In the genomic region with DNA sequence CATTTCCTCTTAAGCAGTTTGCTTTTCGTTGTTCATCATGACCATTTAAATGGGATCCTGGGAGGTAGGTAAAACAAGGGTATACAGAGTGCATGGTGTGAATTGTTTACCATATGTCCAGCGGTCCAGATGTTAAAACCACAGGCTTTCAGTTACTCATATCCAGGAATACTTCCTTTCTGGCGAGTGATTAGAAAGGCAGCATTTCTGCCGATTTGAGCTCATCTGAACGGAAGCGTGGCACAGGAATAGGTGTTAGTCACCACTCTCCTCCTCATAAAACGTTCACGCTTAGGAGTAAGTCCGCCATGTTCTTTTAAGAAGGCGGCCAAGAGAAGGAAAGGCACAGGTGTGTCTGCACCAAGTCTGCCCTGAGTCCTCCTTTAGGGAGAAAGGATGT, we compare ENCODE assay signal across 11 mouse cellular contexts. TPM values are rescaled to one million over a fixed set of nuclear protein-coding genes. Genes with fewer than 3 reads are reported as not detected.
DNase-seq lines count a peak whose midpoint lies in the region; ATAC-seq and TF ChIP-seq lines count a peak whose summit lies in the region.
"Had no signal": no experiment of that assay in that cellular context is flagged by ENCODE, and none has a peak within 500 bp of the region (broad histone marks: within the 10 kb centered on the region; RNA-seq: fewer than 3 reads in every experiment).

No protein-coding gene starts in this region.

- no peak for DNase-seq in heart, embryonic 10.5 days (ENCODE audit: low spot score)
- peak; percentile 67 for DNase-seq in midbrain, embryonic 11.5 days (ENCODE audit: low spot score, missing footprints)
- no peak for DNase-seq in kidney, postnatal 36 days
- DNase-seq in thymus, adult 2 months, result no peak
- DNase-seq: cerebellum, postnatal 36 days; kidney, postnatal 4 days had no signal

- ATAC-seq in heart, embryonic 13.5 days (ENCODE audit: extremely low read depth, insufficient number of reproducible peaks, low FRiP score, low TSS enrichment), result no peak
- ATAC-seq in midbrain, embryonic 11.5 days (ENCODE audit: low FRiP score), result no peak
- no peak for ATAC-seq in midbrain, embryonic 16.5 days
- ATAC-seq in embryonic facial prominence, embryonic 15.5 days (ENCODE audit: insufficient number of reproducible peaks, low FRiP score, low TSS enrichment, low read depth), result no peak

- H3K79me2 ChIP-seq in myocyte (ENCODE audit: control insufficient read depth, insufficient read depth), result peaks cover 28% of the 10 kb centered on the region

- no peak overlapping the region for H3ac ChIP-seq in myocyte (ENCODE audit: control insufficient read depth, insufficient read length)

- no peak for TF ChIP-seq POLR2A in myocyte (IDR thresholded peaks at IDR 0.05; ENCODE audit: insufficient read length, low read depth)
- TF ChIP-seq POLR2A in thymus, adult 2 months (IDR thresholded peaks at IDR 0.05; ENCODE audit: control insufficient read depth, extremely low read depth, insufficient read depth, low read length, poor library complexity), result no peak

- no peak overlapping the region for H3K4me3 ChIP-seq in heart, embryonic 13.5 days
- H3K4me3 ChIP-seq in heart, embryonic 10.5 days, result no peak overlapping the region
- H3K4me3 ChIP-seq in midbrain, embryonic 11.5 days (ENCODE audit: low read depth, low read length), result no peak overlapping the region
- no peak overlapping the region for H3K4me3 ChIP-seq in midbrain, embryonic 16.5 days (ENCODE audit: low read depth, low read length)
- H3K4me3 ChIP-seq in embryonic facial prominence, embryonic 15.5 days (replicated peaks), result no peak overlapping the region
- no peak overlapping the region for H3K4me3 ChIP-seq in myocyte
- H3K4me3 ChIP-seq in thymus, adult 2 months (ENCODE audit: control insufficient read depth, insufficient read depth, low read length), result no peak overlapping the region

- no peaks in the 10 kb centered on the region for H3K9me3 ChIP-seq in heart, embryonic 13.5 days
- no peaks in the 10 kb centered on the region for H3K9me3 ChIP-seq in heart, embryonic 10.5 days
- no peaks in the 10 kb centered on the region for H3K9me3 ChIP-seq in midbrain, embryonic 11.5 days (ENCODE audit: control insufficient read depth, low read length)
- no peaks in the 10 kb centered on the region for H3K9me3 ChIP-seq in midbrain, embryonic 16.5 days (replicated peaks; ENCODE audit: control insufficient read depth, low read length, poor library complexity, severe bottlenecking)
- no peaks in the 10 kb centered on the region for H3K9me3 ChIP-seq in embryonic facial prominence, embryonic 15.5 days (replicated peaks)
- H3K9me3 ChIP-seq: megakaryocyte, embryonic 14.5 days had no signal

- 72% methylated on average over 10 of the region's 10 CpGs for WGBS in heart, embryonic 13.5 days
- WGBS in heart, embryonic 10.5 days, result 87% methylated on average over 10 of the region's 10 CpGs
- WGBS in midbrain, embryonic 11.5 days, result 93% methylated on average over 10 of the region's 10 CpGs
- 88% methylated on average over 10 of the region's 10 CpGs for WGBS in midbrain, embryonic 16.5 days
- WGBS in embryonic facial prominence, embryonic 15.5 days, result 83% methylated on average over 10 of the region's 10 CpGs
- WGBS in thymus, adult 2 months, result 57% methylated on average over 10 of the region's 10 CpGs

- peaks cover 26% of the 10 kb centered on the region for H3K4me1 ChIP-seq in heart, embryonic 13.5 days
- peaks cover 7% of the 10 kb centered on the region for H3K4me1 ChIP-seq in heart, embryonic 10.5 days
- peaks cover 17% of the 10 kb centered on the region for H3K4me1 ChIP-seq in midbrain, embryonic 11.5 days (ENCODE audit: control insufficient read depth, insufficient read depth, low read length)
- peaks cover 18% of the 10 kb centered on the region for H3K4me1 ChIP-seq in midbrain, embryonic 16.5 days (ENCODE audit: control insufficient read depth, insufficient read depth, low read length)
- peaks cover 18% of the 10 kb centered on the region for H3K4me1 ChIP-seq in embryonic facial prominence, embryonic 15.5 days
- peaks cover 7% of the 10 kb centered on the region for H3K4me1 ChIP-seq in thymus, adult 2 months (replicated peaks; ENCODE audit: control insufficient read depth, insufficient read depth, low read length)

- peak overlapping the region; percentile 99 for H3K9ac ChIP-seq in heart, embryonic 13.5 days
- H3K9ac ChIP-seq in midbrain, embryonic 11.5 days (ENCODE audit: low read length), result no peak overlapping the region
- H3K9ac ChIP-seq in midbrain, embryonic 16.5 days (ENCODE audit: low read depth, low read length), result no peak overlapping the region
- no peak overlapping the region for H3K9ac ChIP-seq in embryonic facial prominence, embryonic 15.5 days

- H3K36me3 ChIP-seq in heart, embryonic 13.5 days, result peaks cover 44% of the 10 kb centered on the region
- peaks cover 45% of the 10 kb centered on the region for H3K36me3 ChIP-seq in heart, embryonic 10.5 days
- H3K36me3 ChIP-seq in midbrain, embryonic 11.5 days (ENCODE audit: control insufficient read depth, insufficient read depth, low read length), result peaks cover 6% of the 10 kb centered on the region; the same call in 1 of the 2 replicates
- peaks cover 11% of the 10 kb centered on the region for H3K36me3 ChIP-seq in midbrain, embryonic 16.5 days (ENCODE audit: control insufficient read depth, insufficient read depth, low read length)
- peaks cover 31% of the 10 kb centered on the region for H3K36me3 ChIP-seq in embryonic facial prominence, embryonic 15.5 days
- peaks cover 6% of the 10 kb centered on the region for H3K36me3 ChIP-seq in myocyte (ENCODE audit: control insufficient read depth, insufficient read depth)
- peaks cover 23% of the 10 kb centered on the region for H3K36me3 ChIP-seq in thymus, adult 2 months (ENCODE audit: control insufficient read depth, insufficient read depth, low read length)

- TF ChIP-seq CTCF in thymus, adult 2 months (IDR thresholded peaks at IDR 0.05; ENCODE audit: borderline replicate concordance, control insufficient read depth, extremely low read depth, insufficient read depth, low read length, poor library complexity), result no peak

- H3K4me2 ChIP-seq in heart, embryonic 13.5 days, result peak overlapping the region; percentile 80
- no peak overlapping the region for H3K4me2 ChIP-seq in midbrain, embryonic 11.5 days
- H3K4me2 ChIP-seq in midbrain, embryonic 16.5 days (ENCODE audit: low read length), result no peak overlapping the region
- peak overlapping the region; percentile 72; the same call in 1 of the 2 replicates for H3K4me2 ChIP-seq in embryonic facial prominence, embryonic 15.5 days (replicated peaks)
- peak overlapping the region; percentile 94 for H3K4me2 ChIP-seq in myocyte (ENCODE audit: low read depth)

- H3K27ac ChIP-seq in heart, embryonic 13.5 days (replicated peaks), result no peak overlapping the region
- H3K27ac ChIP-seq in heart, embryonic 10.5 days, result no peak overlapping the region
- H3K27ac ChIP-seq in midbrain, embryonic 11.5 days (ENCODE audit: low read depth, low read length), result no peak overlapping the region
- H3K27ac ChIP-seq in midbrain, embryonic 16.5 days (ENCODE audit: low read length), result no peak overlapping the region
- H3K27ac ChIP-seq in embryonic facial prominence, embryonic 15.5 days (replicated peaks), result no peak overlapping the region
- H3K27ac ChIP-seq in thymus, adult 2 months (ENCODE audit: control insufficient read depth, insufficient read depth, low read length), result no peak overlapping the region

- H3K27me3 ChIP-seq in heart, embryonic 13.5 days (replicated peaks), result no peaks in the 10 kb centered on the region
- H3K27me3 ChIP-seq in heart, embryonic 10.5 days (ENCODE audit: insufficient read depth, poor library complexity, severe bottlenecking), result no peaks in the 10 kb centered on the region
- H3K27me3 ChIP-seq in midbrain, embryonic 11.5 days (ENCODE audit: control insufficient read depth, insufficient read depth, low read length), result no peaks in the 10 kb centered on the region
- H3K27me3 ChIP-seq in midbrain, embryonic 16.5 days (ENCODE audit: control insufficient read depth, insufficient read depth, low read depth, low read length), result no peaks in the 10 kb centered on the region
- H3K27me3 ChIP-seq in embryonic facial prominence, embryonic 15.5 days, result no peaks in the 10 kb centered on the region
- H3K27me3 ChIP-seq in myocyte (ENCODE audit: control insufficient read depth, insufficient read depth, insufficient read length), result no peaks in the 10 kb centered on the region
- no peaks in the 10 kb centered on the region for H3K27me3 ChIP-seq in thymus, adult 2 months (ENCODE audit: control insufficient read depth, insufficient read depth, low read length)
- H3K27me3 ChIP-seq: megakaryocyte, embryonic 14.5 days had no signal

TF ChIP-seq in myocyte, 11 proteins besides CTCF, POLR2A, EP300 and RAD21 (continues in another document):
- no peak for TF ChIP-seq MYOD1 (IDR thresholded peaks at IDR 0.05; ENCODE audit: control insufficient read depth in 1 of 3, insufficient read length in 2 of 3, low read depth in 2 of 3)
- TF ChIP-seq E2F4 (IDR thresholded peaks at IDR 0.05; ENCODE audit: insufficient read depth), result no peak
- TF ChIP-seq USF1 (IDR thresholded peaks at IDR 0.05; ENCODE audit: low read depth), result no peak
- TF ChIP-seq TCF12 (IDR thresholded peaks at IDR 0.05; ENCODE audit: insufficient read depth, poor library complexity, severe bottlenecking), result no peak
- no peak for TF ChIP-seq CEBPB (IDR thresholded peaks at IDR 0.05; ENCODE audit: insufficient read depth, poor library complexity, severe bottlenecking)
- no peak for TF ChIP-seq TCF3 (IDR thresholded peaks at IDR 0.05; ENCODE audit: insufficient read length, low read depth)
- TF ChIP-seq MAX (IDR thresholded peaks at IDR 0.05; ENCODE audit: low read depth), result no peak

RNA-seq across cellular contexts. Expression of a gene that starts 2.4 kb away (rescaled TPM):
- 30.6 and 34.7 TPM in 2 replicates for polyA plus RNA-seq in heart, embryonic 13.5 days (2015; fragmentation: Nextera tagmentation; extraction: Ambion mirVana)
- polyA plus RNA-seq in heart, embryonic 10.5 days (2016; fragmentation: Nextera tagmentation; extraction: Ambion mirVana), result 35.6 and 44.5 TPM in 2 replicates
- 70.5 and 73.5 TPM in 2 replicates for polyA plus RNA-seq in midbrain, embryonic 11.5 days (2014; fragmentation: Nextera tagmentation; extraction: Ambion mirVana)
- 88.8 and 98.7 TPM in 2 replicates for polyA plus RNA-seq in midbrain, embryonic 16.5 days (2015; fragmentation: Nextera tagmentation; extraction: Ambion mirVana)
- polyA plus RNA-seq in embryonic facial prominence, embryonic 15.5 days (2015; fragmentation: Nextera tagmentation; extraction: Ambion mirVana), result 52.2 and 53.6 TPM in 2 replicates
- 11.7 TPM for polyA plus RNA-seq in myocyte (2012; fragmentation: generic; extraction: Trizol)
- 35.2 and 35.4 TPM in 2 replicates for polyA plus RNA-seq in thymus, adult 2 months (2012; rRNA removed)

RNA-seq across cellular contexts. Expression of a gene that starts 28.3 kb away (rescaled TPM):
- 9.6 and 9.8 TPM in 2 replicates for polyA plus RNA-seq in heart, embryonic 13.5 days (2015; fragmentation: Nextera tagmentation; extraction: Ambion mirVana)
- 11.9 and 12.7 TPM in 2 replicates for polyA plus RNA-seq in heart, embryonic 10.5 days (2016; fragmentation: Nextera tagmentation; extraction: Ambion mirVana)
- 39.8 and 41.6 TPM in 2 replicates for polyA plus RNA-seq in midbrain, embryonic 11.5 days (2014; fragmentation: Nextera tagmentation; extraction: Ambion mirVana)
- 38.4 and 41.5 TPM in 2 replicates for polyA plus RNA-seq in midbrain, embryonic 16.5 days (2015; fragmentation: Nextera tagmentation; extraction: Ambion mirVana)
- polyA plus RNA-seq in embryonic facial prominence, embryonic 15.5 days (2015; fragmentation: Nextera tagmentation; extraction: Ambion mirVana), result 17.6 and 18.7 TPM in 2 replicates
- polyA plus RNA-seq in myocyte (2012; fragmentation: generic; extraction: Trizol), result 6.2 TPM
- 7.4 and 8.1 TPM in 2 replicates for polyA plus RNA-seq in thymus, adult 2 months (2012; rRNA removed)

Comparison
In these comparisons a context has a peak if more than half of its experiments do, and no peak if none do; other contexts are left out.
1. H3K4me2 ChIP-seq: peak in heart, embryonic 13.5 days (single experiment), embryonic facial prominence, embryonic 15.5 days (single experiment) and myocyte (single experiment); none in midbrain, embryonic 11.5 days (single experiment) and midbrain, embryonic 16.5 days (single experiment).